8 mouse cellular contexts compared by ENCODE assay signal in the genomic region with DNA sequence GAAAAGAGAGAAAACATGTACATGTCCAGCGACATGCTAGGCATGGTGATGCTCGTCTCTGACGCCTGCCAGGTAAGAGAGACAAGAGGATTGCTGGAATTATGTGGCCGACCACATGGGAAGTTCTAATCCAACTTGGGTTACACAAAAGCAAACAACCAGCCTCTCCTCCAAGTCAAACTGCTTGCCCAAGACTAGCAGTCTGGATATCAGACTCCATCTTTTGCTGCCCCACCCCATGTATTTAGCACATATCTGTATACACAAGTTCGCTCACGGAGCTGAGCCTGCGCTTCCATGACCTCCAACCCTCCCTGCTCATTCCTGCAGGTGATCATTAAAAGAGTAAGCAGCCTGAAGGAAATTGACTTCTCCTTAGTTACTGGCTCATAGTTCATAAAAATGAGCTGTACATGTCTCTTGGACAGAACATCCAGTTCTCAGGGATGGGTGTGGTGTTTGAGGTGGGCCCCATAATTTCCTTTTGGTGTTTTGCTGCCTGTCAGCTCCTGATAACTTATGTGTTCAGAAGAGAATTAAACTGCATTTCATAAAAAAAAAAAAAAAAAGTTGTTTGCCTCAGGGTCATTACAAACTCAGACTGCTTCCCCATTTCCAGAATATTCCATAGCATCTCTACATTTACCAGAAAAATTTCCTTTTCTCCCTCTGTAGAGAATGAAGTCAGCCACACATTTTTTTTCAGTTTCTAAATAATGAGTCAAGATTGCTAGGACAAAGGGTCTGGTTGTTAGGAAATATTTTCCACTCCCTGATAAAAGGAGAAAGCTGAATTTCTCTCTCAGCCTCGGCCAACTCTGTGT. TPM values are rescaled to one million over a fixed set of nuclear protein-coding genes. Genes with fewer than 3 reads are reported as not detected.
DNase-seq lines count a peak whose midpoint lies in the region; ATAC-seq lines count a peak whose summit lies in the region.

No protein-coding gene starts in this region.

- H3K9ac ChIP-seq in embryonic facial prominence, embryonic 14.5 days (ENCODE audit: low read depth, low read length): no peak overlapping the region; the same call in 1 of the 2 replicates
- H3K9ac ChIP-seq in hindbrain, embryonic 14.5 days: 0 out of 2 replicates have a peak overlapping the region, but pooled peaks have one; percentile 75

- WGBS in embryonic facial prominence, embryonic 14.5 days: 80% methylated on average over 8 of the region's 8 CpGs
- WGBS in hindbrain, embryonic 14.5 days: 81% methylated on average over 8 of the region's 8 CpGs

- intact Hi-C loops in heart, postnatal 10 days (cut with DNase I): loop anchor here (2.0 to 5.0 kb wide), 2 partner anchors 40 to 87 kb away; no protein-coding TSS in a partner anchor

- H3K27me3 ChIP-seq in embryonic facial prominence, embryonic 14.5 days (replicated peaks; ENCODE audit: control insufficient read depth, insufficient read depth, low read length): no peaks in the 10 kb centered on the region
- no peaks in the 10 kb centered on the region; the same call in 1 of the 2 replicates for H3K27me3 ChIP-seq in hindbrain, embryonic 14.5 days (ENCODE audit: control insufficient read depth, insufficient read depth, low read length)

- ATAC-seq in embryonic facial prominence, embryonic 14.5 days (ENCODE audit: low read depth): no peak
- ATAC-seq in hindbrain, embryonic 14.5 days (ENCODE audit: low FRiP score): no peak
- peak; percentile 51 for ATAC-seq in megakaryocyte progenitor cell, adult 5-6 weeks (replicated peaks; ENCODE audit: poor library complexity)

- peak; percentile 63 to 77 for DNase-seq in heart, adult 18-20 months
- DNase-seq in heart, postnatal 10 days: no peak
- no peak for DNase-seq in embryonic facial prominence, embryonic 14.5 days (ENCODE audit: low spot score)
- no peak for DNase-seq in hindbrain, embryonic 14.5 days (ENCODE audit: low spot score)
- DNase-seq in right cerebral cortex, postnatal 36 days (ENCODE audit: low spot score in 2 of 2): no peak
- no peak for DNase-seq in adrenal gland, postnatal 14 days
- no peak for DNase-seq in thymus, postnatal 0 days (ENCODE audit: low spot score)

- peak overlapping the region; percentile 64 for H3K4me3 ChIP-seq in embryonic facial prominence, embryonic 14.5 days (ENCODE audit: low read depth, low read length)
- H3K4me3 ChIP-seq in hindbrain, embryonic 14.5 days (replicated peaks; ENCODE audit: low read length): peak overlapping the region; percentile 78

- no peak overlapping the region; the same call in 1 of the 2 replicates for H3K27ac ChIP-seq in embryonic facial prominence, embryonic 14.5 days (replicated peaks; ENCODE audit: low read depth, low read length)
- no peak overlapping the region for H3K27ac ChIP-seq in hindbrain, embryonic 14.5 days

- H3K4me1 ChIP-seq in embryonic facial prominence, embryonic 14.5 days (ENCODE audit: control insufficient read depth, insufficient read depth, low read length): 0 out of 2 replicates have a peak, but pooled peaks cover 5% of the 10 kb centered on the region
- peaks cover 7% of the 10 kb centered on the region; the same call in 1 of the 2 replicates for H3K4me1 ChIP-seq in hindbrain, embryonic 14.5 days (replicated peaks; ENCODE audit: control insufficient read depth, insufficient read depth, low read length)

- peak overlapping the region; percentile 94 for H3K4me2 ChIP-seq in embryonic facial prominence, embryonic 14.5 days (ENCODE audit: low read depth, low read length)
- peak overlapping the region; percentile 98 for H3K4me2 ChIP-seq in hindbrain, embryonic 14.5 days (replicated peaks)

- H3K36me3 ChIP-seq in embryonic facial prominence, embryonic 14.5 days (ENCODE audit: control insufficient read depth, insufficient read depth, low read length): no peaks in the 10 kb centered on the region
- H3K36me3 ChIP-seq in hindbrain, embryonic 14.5 days (replicated peaks; ENCODE audit: control insufficient read depth, insufficient read depth): no peaks in the 10 kb centered on the region

- no peaks in the 10 kb centered on the region for H3K9me3 ChIP-seq in embryonic facial prominence, embryonic 14.5 days (ENCODE audit: control insufficient read depth, low read length)
- H3K9me3 ChIP-seq in hindbrain, embryonic 14.5 days (ENCODE audit: control insufficient read depth, low read length): no peaks in the 10 kb centered on the region

RNA-seq across cellular contexts. Expression of gene A930018P22Rik, which starts 0.7 kb away (rescaled TPM):
- total RNA-seq in heart, adult 18-20 months (2021): under 1 TPM in 1 of 2 experiments, not detected in 1; 0.89 TPM
- total RNA-seq in heart, postnatal 10 days (2021): under 1 TPM; 0.55 to 0.77 TPM
- not detected in 2 replicates for polyA plus RNA-seq in embryonic facial prominence, embryonic 14.5 days (2014; fragmentation: Nextera tagmentation; extraction: Ambion mirVana)
- polyA plus RNA-seq in hindbrain, embryonic 14.5 days (2014; fragmentation: Nextera tagmentation; extraction: Ambion mirVana): not detected in 2 replicates
- total RNA-seq in megakaryocyte progenitor cell, adult 5-6 weeks (2015): not detected in 2 replicates
- total RNA-seq in megakaryocyte progenitor cell, adult 5-6 weeks (2017): not detected in 2 replicates
- 1.1 and 2.4 TPM in 2 replicates for total RNA-seq in adrenal gland, postnatal 14 days (2021)
- not detected in 2 replicates for polyA plus RNA-seq in thymus, postnatal 0 days (2015; fragmentation: Nextera tagmentation; extraction: Ambion mirVana)

RNA-seq across cellular contexts. Expression of gene Cd59a, which starts 26.3 kb away (rescaled TPM):
- 10 to 100 TPM; 46.8 to 57.9 TPM for total RNA-seq in heart, adult 18-20 months (2021)
- total RNA-seq in heart, postnatal 10 days (2021): 10 to 100 TPM; 33.9 to 35.6 TPM
- polyA plus RNA-seq in embryonic facial prominence, embryonic 14.5 days (2014; fragmentation: Nextera tagmentation; extraction: Ambion mirVana): 23.5 TPM in 2 replicates
- 14.9 and 16.6 TPM in 2 replicates for polyA plus RNA-seq in hindbrain, embryonic 14.5 days (2014; fragmentation: Nextera tagmentation; extraction: Ambion mirVana)
- total RNA-seq in megakaryocyte progenitor cell, adult 5-6 weeks (2015): 4.0 and 7.8 TPM in 2 replicates
- total RNA-seq in megakaryocyte progenitor cell, adult 5-6 weeks (2017): 1.8 and 4.9 TPM in 2 replicates
- 47.4 and 51.9 TPM in 2 replicates for total RNA-seq in adrenal gland, postnatal 14 days (2021)
- 8.4 and 9.1 TPM in 2 replicates for polyA plus RNA-seq in thymus, postnatal 0 days (2015; fragmentation: Nextera tagmentation; extraction: Ambion mirVana)

RNA-seq across cellular contexts. Expression of gene Cd59b, which starts 52.2 kb away (rescaled TPM):
- total RNA-seq in heart, adult 18-20 months (2021): 1 to 10 TPM; 2.9 to 3.7 TPM
- 1 to 10 TPM; 2.4 to 2.5 TPM for total RNA-seq in heart, postnatal 10 days (2021)
- polyA plus RNA-seq in embryonic facial prominence, embryonic 14.5 days (2014; fragmentation: Nextera tagmentation; extraction: Ambion mirVana): 5.3 and 5.5 TPM in 2 replicates
- 3.2 and 3.3 TPM in 2 replicates for polyA plus RNA-seq in hindbrain, embryonic 14.5 days (2014; fragmentation: Nextera tagmentation; extraction: Ambion mirVana)
- 1.1 and 2.2 TPM in 2 replicates for total RNA-seq in megakaryocyte progenitor cell, adult 5-6 weeks (2015)
- 0.62 and 4.1 TPM in 2 replicates for total RNA-seq in megakaryocyte progenitor cell, adult 5-6 weeks (2017)
- total RNA-seq in adrenal gland, postnatal 14 days (2021): 4.4 and 4.6 TPM in 2 replicates
- 2.1 and 2.3 TPM in 2 replicates for polyA plus RNA-seq in thymus, postnatal 0 days (2015; fragmentation: Nextera tagmentation; extraction: Ambion mirVana)

RNA-seq across cellular contexts. Expression of gene Gm10799, which starts 53.5 kb away (rescaled TPM):
- not detected for total RNA-seq in heart, adult 18-20 months (2021)
- not detected for total RNA-seq in heart, postnatal 10 days (2021)
- not detected in 2 replicates for polyA plus RNA-seq in embryonic facial prominence, embryonic 14.5 days (2014; fragmentation: Nextera tagmentation; extraction: Ambion mirVana)
- not detected in 2 replicates for polyA plus RNA-seq in hindbrain, embryonic 14.5 days (2014; fragmentation: Nextera tagmentation; extraction: Ambion mirVana)
- total RNA-seq in megakaryocyte progenitor cell, adult 5-6 weeks (2015): not detected in 2 replicates
- not detected in 2 replicates for total RNA-seq in megakaryocyte progenitor cell, adult 5-6 weeks (2017)
- total RNA-seq in adrenal gland, postnatal 14 days (2021): not detected in 2 replicates
- polyA plus RNA-seq in thymus, postnatal 0 days (2015; fragmentation: Nextera tagmentation; extraction: Ambion mirVana): not detected in 2 replicates

RNA-seq across cellular contexts. Expression of gene Gm10912, which starts 56.3 kb away (rescaled TPM):
- under 1 TPM in 1 of 2 experiments, not detected in 1; 0.51 TPM for total RNA-seq in heart, adult 18-20 months (2021)
- total RNA-seq in heart, postnatal 10 days (2021): under 1 TPM in 1 of 2 experiments, not detected in 1; 0.25 TPM
- not detected in 2 replicates for polyA plus RNA-seq in embryonic facial prominence, embryonic 14.5 days (2014; fragmentation: Nextera tagmentation; extraction: Ambion mirVana)
- not detected in 2 replicates for polyA plus RNA-seq in hindbrain, embryonic 14.5 days (2014; fragmentation: Nextera tagmentation; extraction: Ambion mirVana)
- not detected in 2 replicates for total RNA-seq in megakaryocyte progenitor cell, adult 5-6 weeks (2015)
- 0.04 and 0.24 TPM in 2 replicates for total RNA-seq in megakaryocyte progenitor cell, adult 5-6 weeks (2017)
- total RNA-seq in adrenal gland, postnatal 14 days (2021): 0.59 TPM in 1 of 2 replicates, not detected in the other
- 0.13 TPM in 1 of 2 replicates, not detected in the other for polyA plus RNA-seq in thymus, postnatal 0 days (2015; fragmentation: Nextera tagmentation; extraction: Ambion mirVana)

Comparison
In these comparisons a context has a peak if more than half of its experiments do, and no peak if none do; other contexts are left out.
1. DNase-seq: peak in heart, adult 18-20 months (2 of 2); none in heart, postnatal 10 days (0 of 2), embryonic facial prominence, embryonic 14.5 days (single experiment), hindbrain, embryonic 14.5 days (single experiment), right cerebral cortex, postnatal 36 days (0 of 2), adrenal gland, postnatal 14 days (single experiment) and thymus, postnatal 0 days (single experiment).